24 mouse cellular contexts compared by ENCODE assay signal in the genomic region with DNA sequence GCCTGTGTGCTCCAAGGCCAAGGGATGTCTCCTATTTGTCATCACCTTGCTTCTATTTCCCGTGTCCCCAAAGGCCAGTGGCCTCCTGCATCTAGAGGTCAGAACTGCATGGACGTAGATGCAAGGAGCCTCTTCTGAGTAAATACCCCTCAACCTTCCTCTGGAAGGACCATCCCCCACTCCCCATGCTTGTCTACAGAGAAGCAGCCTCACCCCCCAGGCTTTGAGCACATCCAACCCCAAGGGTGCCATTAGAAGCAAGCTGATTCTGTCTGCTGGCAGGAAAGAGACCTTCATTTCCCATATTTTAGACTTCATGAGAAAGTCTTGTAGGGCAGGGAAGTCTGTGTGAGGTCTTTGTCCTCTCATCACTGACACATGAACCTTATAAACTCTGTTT.
"Had no signal": no experiment of that assay in that cellular context is flagged by ENCODE, and none has a peak within 500 bp of the region (broad histone marks: within the 10 kb centered on the region; RNA-seq: fewer than 3 reads in every experiment).

No protein-coding gene starts in this region.

- H3K9me3 ChIP-seq: heart, embryonic 15.5 days; hindbrain, embryonic 13.5 days; hindbrain, embryonic 15.5 days; kidney, embryonic 15.5 days; limb, embryonic 15.5 days had no signal

- ATAC-seq: hindbrain, postnatal 0 days; intestine, embryonic 16.5 days had no signal

- H3K27me3 ChIP-seq: heart, embryonic 13.5 days; heart, embryonic 15.5 days; hindbrain, embryonic 13.5 days; hindbrain, embryonic 15.5 days; kidney, embryonic 15.5 days; limb, embryonic 13.5 days; limb, embryonic 15.5 days had no signal

- H3K36me3 ChIP-seq: heart, embryonic 13.5 days; heart, embryonic 15.5 days; hindbrain, embryonic 13.5 days; hindbrain, embryonic 15.5 days; kidney, embryonic 15.5 days; limb, embryonic 13.5 days; limb, embryonic 15.5 days had no signal

- H3K4me2 ChIP-seq: heart, embryonic 11.5 days; heart, embryonic 13.5 days; heart, embryonic 15.5 days; hindbrain, embryonic 13.5 days; hindbrain, embryonic 15.5 days; kidney, embryonic 15.5 days; limb, embryonic 13.5 days; limb, embryonic 15.5 days had no signal

- H3K27ac ChIP-seq: heart, adult 2 months; heart, embryonic 13.5 days; heart, embryonic 15.5 days; hindbrain, embryonic 13.5 days; hindbrain, embryonic 15.5 days; hindbrain, postnatal 0 days; kidney, embryonic 15.5 days; kidney, postnatal 0 days; limb, embryonic 13.5 days; limb, embryonic 15.5 days had no signal

- H3K9ac ChIP-seq: heart, embryonic 13.5 days; heart, embryonic 15.5 days; hindbrain, embryonic 13.5 days; hindbrain, embryonic 15.5 days; kidney, embryonic 15.5 days; limb, embryonic 13.5 days; limb, embryonic 15.5 days had no signal

- H3K4me3 ChIP-seq: heart, adult 2 months; heart, embryonic 13.5 days; heart, embryonic 15.5 days; hindbrain, embryonic 13.5 days; hindbrain, embryonic 15.5 days; kidney, embryonic 15.5 days; limb, embryonic 13.5 days; limb, embryonic 15.5 days had no signal

- H3K4me1 ChIP-seq: heart, embryonic 13.5 days; heart, embryonic 15.5 days; hindbrain, embryonic 15.5 days; kidney, embryonic 15.5 days; limb, embryonic 15.5 days had no signal

- DNase-seq: gastrocnemius, postnatal 14 days; gastrocnemius, postnatal 36 days; heart, adult 2 months; heart, postnatal 14 days; heart, postnatal 36 days; kidney, adult 11 months; kidney, adult 2 months; kidney, adult 9 months; kidney, postnatal 14 days; kidney, postnatal 36 days; layer of hippocampus, adult 9-11 months; layer of hippocampus, postnatal 36 days; left cerebral cortex, postnatal 4 days had no signal
